Mouse (Mus musculus): ENCODE measurements around the gene Ryk.

DNA sequence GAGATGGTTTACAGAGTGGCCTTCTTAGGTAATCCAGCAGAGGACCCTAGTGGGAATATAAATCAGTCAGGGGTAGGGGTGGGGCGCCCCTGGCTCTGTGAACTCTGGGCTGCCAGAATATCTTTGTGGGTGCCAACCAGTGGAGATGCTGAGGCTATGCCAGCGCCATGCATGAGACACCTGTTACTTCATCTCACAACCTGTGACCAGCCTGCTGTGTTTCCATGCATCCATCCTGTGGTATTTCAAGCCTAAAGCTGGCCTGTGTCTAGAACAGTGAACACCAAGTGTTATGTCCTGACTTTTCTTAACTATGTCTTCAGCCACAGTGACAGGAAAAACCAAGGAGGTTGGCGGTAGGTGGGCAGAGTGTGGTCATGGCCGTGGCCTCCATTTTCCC is 3.2 kb upstream of the Ryk start:
- TF ChIP-seq POLR2A (IDR thresholded peaks at IDR 0.05; ENCODE audit: low read depth, low read length) (no peak), CTCF (conservative IDR thresholded peaks at IDR 0.05; ENCODE audit: insufficient read depth, insufficient read length, low read depth, low read length) (no peak)
